Mouse (Mus musculus): ENCODE measurements around the gene Tuba3a. TPM values are rescaled to one million over a fixed set of nuclear protein-coding genes. Genes with fewer than 3 reads are reported as not detected.

Gene Tuba3a
- 1.6 TPM for polyA plus RNA-seq (2017; shearing (Covaris generic))

DNA sequence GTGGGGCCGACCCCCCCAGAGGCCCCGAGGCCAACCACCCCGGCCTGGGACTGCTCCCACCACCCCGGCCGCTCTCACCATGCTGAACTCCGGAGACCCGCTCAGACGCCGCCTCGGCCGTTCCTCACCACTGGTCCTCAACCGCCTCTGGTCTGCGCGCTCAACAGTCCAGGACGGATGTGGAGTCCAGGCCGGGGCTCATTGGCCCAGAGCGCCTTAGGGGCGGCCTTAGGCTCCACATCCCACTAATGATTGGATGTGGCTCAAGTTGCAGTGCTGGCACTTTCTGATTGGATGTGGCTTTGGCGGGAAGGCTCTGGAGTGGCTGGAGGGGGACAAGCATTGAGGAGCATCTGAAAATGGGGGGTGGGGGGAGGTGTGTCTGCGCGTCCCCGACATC is at the start of gene Tuba3a:
Tuba3a (minus strand) TSS at position 153 of the 400 bp plus-strand sequence.

DNA sequence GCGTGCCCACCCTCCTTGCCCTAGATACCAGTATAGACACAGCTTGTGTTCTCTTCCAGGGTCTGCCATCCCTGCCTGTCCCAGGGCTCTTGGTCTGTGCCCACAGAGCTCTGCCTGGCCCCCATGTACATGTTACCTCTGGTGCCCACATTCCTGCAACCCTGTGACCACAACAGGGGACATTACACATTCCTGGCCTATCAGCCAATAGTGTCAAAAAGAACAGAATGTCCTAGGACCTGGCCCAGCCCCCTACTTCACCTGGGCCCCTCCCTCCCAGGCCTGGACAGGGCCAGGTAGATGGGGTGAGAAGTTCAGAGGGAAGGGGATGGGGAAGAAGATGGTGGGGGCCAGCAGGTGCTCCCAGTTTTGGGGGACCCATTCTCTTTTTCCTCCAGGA is 34.5 kb upstream of the Tuba3a start, which contains the start of gene Scnn1a:
Scnn1a (plus strand) TSS at position 337 of the 400 bp plus-strand sequence.

GRCm38 (mm10) chr6:125313546-125314230 is 27.8 kb upstream of the Tuba3a start, which contains the start of gene Ltbr:
Gene Ltbr (minus strand): TSS chr6:125313885.

GRCm38 (mm10) chr6:125236782-125237181 is 49.1 kb downstream of the Tuba3a start, which contains the start of gene Cd27:
Gene Cd27 (minus strand): TSS chr6:125237010.

DNA sequence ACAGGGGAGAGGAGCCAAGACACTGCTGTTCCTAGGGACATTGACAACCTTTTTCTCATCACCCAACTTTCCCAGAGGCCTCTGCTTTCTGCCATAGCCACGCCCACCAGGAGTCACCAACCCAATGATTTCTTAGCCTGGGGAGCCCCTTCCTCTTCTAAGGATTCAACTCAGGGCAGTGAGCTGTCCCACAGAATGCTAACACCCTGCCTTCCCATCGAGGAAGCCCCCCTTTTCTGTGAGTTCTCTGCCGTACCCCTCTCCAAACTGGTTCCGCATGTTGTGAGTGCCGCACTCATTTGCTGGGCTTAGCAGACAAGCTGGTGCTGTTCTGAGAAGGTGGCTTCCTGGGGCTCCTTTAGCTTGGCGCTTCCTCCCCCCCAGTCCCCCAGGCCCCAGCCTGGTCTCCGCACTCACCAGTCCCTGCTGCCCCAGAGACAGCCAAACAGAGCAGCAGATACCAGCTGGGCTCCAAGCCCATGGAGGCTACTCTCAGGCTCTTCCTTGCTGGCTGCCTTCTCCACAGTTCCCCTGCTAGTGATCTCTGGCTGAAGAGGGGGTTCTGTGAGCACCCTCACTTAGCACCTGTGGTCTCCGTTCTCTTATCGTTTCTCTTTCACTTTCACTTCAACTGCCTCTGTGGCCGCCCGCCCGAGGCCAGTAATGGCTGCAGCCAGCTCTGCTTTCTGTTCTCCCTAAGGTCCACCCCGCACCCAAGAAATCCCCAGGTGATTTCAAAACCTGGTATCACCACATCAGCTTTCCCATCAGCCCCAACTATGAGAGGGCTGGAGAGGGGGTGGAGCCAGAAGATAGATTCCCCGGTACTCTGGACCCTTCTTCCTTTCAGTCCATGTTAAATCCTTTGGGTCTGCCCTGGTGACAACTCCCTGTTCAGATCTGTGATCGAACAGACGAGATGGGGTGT is 54.5 kb downstream of the Tuba3a start, which contains the start of gene Tapbpl:
Tapbpl (minus strand) TSS at position 744 of the 928 bp plus-strand sequence.

Other genes with a start within 250 kb of the Tuba3a start
- gene Ing4, start 246.3 kb downstream of the Tuba3a start, polyA plus RNA-seq (2017; shearing (Covaris generic)), result 87.6 TPM
- 28.2 TPM for gene Acrbp, start 236.4 kb downstream of the Tuba3a start, polyA plus RNA-seq (2017; shearing (Covaris generic))
- gene Lpar5, start 218.1 kb downstream of the Tuba3a start, polyA plus RNA-seq (2017; shearing (Covaris generic)), result 18.5 TPM
- gene Chd4, start 190.1 kb downstream of the Tuba3a start, polyA plus RNA-seq (2017; shearing (Covaris generic)), result 81.7 TPM
- 67.0 TPM for gene Nop2, start 154.1 kb downstream of the Tuba3a start, polyA plus RNA-seq (2017; shearing (Covaris generic))
- gene Iffo1, start 140.8 kb downstream of the Tuba3a start, polyA plus RNA-seq (2017; shearing (Covaris generic)), result 13.0 TPM
- gene Gapdh, start 119.6 kb downstream of the Tuba3a start, polyA plus RNA-seq (2017; shearing (Covaris generic)), result 406 TPM
- gene Ncapd2, start 94.3 kb downstream of the Tuba3a start, polyA plus RNA-seq (2017; shearing (Covaris generic)), result 30.2 TPM
- gene Mrpl51, start 94.2 kb downstream of the Tuba3a start, polyA plus RNA-seq (2017; shearing (Covaris generic)), result 108 TPM
- 62.0 TPM for gene Vamp1, start 70.5 kb downstream of the Tuba3a start, polyA plus RNA-seq (2017; shearing (Covaris generic))
- 139 TPM for gene Tapbpl, start 54.2 kb downstream of the Tuba3a start, polyA plus RNA-seq (2017; shearing (Covaris generic))
- 688 TPM for gene Cd27, start 49.0 kb downstream of the Tuba3a start, polyA plus RNA-seq (2017; shearing (Covaris generic))
- gene Ltbr, start 27.8 kb upstream of the Tuba3a start, polyA plus RNA-seq (2017; shearing (Covaris generic)), result not detected
- not detected for gene Scnn1a, start 34.6 kb upstream of the Tuba3a start, polyA plus RNA-seq (2017; shearing (Covaris generic))
- gene Tnfrsf1a, start 63.3 kb upstream of the Tuba3a start, polyA plus RNA-seq (2017; shearing (Covaris generic)), result 42.9 TPM
- gene Plekhg6, start 94.8 kb upstream of the Tuba3a start, polyA plus RNA-seq (2017; shearing (Covaris generic)), result 0.09 TPM
- gene Cd9, start 208.7 kb upstream of the Tuba3a start, polyA plus RNA-seq (2017; shearing (Covaris generic)), result 124 TPM